Mouse (Mus musculus) olfactory bulb, adult 2 months (tissue): ENCODE measurements around the gene Hacd4.

Source experiments
- CTCF ChIP-seq: fragments of 200-500 bp; IDR thresholded peaks from 2 replicates; pipeline ENCODE4 v1.5.1; 2012; ENCODE audit warnings: low read depth, mild to moderate bottlenecking, low read length, moderate library complexity; ENCODE audit not compliant: insufficient read depth
- POLR2A ChIP-seq: fragments of 200-500 bp; IDR thresholded peaks from 2 replicates; pipeline ENCODE4 v1.6.1; 2012; ENCODE audit warnings: mild to moderate bottlenecking, low read depth, low read length, moderate library complexity; ENCODE audit not compliant: insufficient read depth

DNA sequence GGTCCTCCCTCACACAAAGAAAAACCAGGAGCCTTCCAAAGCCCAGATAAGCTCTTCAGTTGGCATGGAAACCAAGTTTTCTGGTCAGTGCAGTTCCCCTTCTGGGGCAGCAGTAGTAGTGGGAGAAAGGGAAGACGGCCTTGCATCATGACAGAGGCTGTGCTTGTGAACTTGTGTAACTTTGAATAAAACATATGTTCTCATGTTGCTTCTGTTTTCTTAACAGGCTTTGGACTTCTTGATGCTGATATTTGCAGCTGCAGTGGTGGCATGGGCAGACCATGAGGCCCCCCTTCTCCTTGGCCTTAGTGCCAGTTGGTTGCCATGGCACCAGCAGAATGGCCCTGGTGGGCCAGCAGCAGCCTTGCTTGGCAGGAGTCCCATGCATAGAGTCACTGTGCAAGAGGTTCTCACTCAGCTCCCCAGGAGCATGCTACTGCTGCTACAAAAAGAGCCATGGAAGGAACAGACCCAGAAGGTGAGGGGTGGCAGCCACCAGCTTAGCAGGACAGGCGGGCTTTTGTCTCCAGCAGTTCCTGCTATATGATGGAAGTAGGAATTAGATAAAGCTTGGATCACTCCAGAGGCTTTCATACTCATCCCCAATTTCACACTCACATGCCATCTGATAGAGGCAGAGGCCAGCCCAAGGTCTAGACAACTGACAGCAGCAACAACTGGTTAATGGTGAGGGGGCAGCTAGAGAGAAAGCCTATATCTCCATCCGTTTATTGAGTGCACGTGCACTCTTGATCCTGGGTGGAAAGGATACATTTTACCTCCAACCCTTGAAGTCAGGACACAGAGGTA lies 31.6 kb downstream of the Hacd4 start:
- no peak for TF ChIP-seq POLR2A
- no peak for TF ChIP-seq CTCF
